Mouse (Mus musculus) megakaryocyte, adult 5-6 weeks (primary cell): ENCODE data around the gene Macf1. TPM values are rescaled to one million over a fixed set of nuclear protein-coding genes. Genes with fewer than 3 reads are reported as not detected.
"Not testable (repeated sequence)": the region's sequence is repeated elsewhere in the genome, so short reads cannot be mapped to it uniquely, and the experiment has no call there.

Experiments used
- ATAC-seq: 2 replicates; pipeline ENCODE4 v1.8.0; 2016; ENCODE audit warnings: mild to moderate bottlenecking, inconsistent platforms; ENCODE audit not compliant: poor library complexity, severe bottlenecking
- total RNA-seq, 2 experiments: library from RNA; stranded (forward) in 1 of 2; stranded (reverse) in 1 of 2; fragments of 153-499, 151-499 nt in 1 of 2; fragments of 221-1000, 200-1000 nt in 1 of 2; gene quantifications; 2 replicates each; pipeline versions ENCODE4 v1.2.3 to v1.2.4; 2015 to 2017

Macf1 gene
- total RNA-seq, 2 experiments from 2014 or later, result 137 to 192 TPM

- no peak for ATAC-seq
These were observed 6.9 kb downstream of the Macf1 start for GRCm38 (mm10) chr4:123677060-123677804.

DNA sequence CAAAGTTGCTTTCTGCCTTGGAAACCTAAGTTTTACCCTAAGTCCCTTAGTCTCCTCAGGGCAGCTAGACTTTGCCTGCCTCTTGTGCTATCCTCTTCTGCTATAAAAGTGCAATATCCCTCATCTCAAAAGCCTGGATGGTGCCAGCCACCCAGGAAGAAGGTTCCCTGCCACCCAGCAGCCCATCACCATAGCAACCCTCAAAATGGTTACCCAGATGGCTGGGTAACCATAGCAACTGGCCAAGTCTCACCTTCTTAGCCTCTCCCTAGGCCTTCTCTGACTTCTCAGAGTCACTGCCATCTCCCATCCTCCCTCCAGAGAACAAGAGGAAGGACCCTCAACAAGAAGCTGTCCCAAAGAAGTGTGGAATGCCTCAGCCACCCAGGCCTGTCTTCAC lies 13.6 kb downstream of the Macf1 start:
- ATAC-seq, result no peak

GRCm38 (mm10) chr4:123669696-123670095 lies 14.5 kb downstream of the Macf1 start:
- no peak for ATAC-seq

- peak; percentile 40; the same call in 1 of the 2 replicates for ATAC-seq
These were observed 16.8 kb downstream of the Macf1 start for GRCm38 (mm10) chr4:123667260-123667867.

DNA sequence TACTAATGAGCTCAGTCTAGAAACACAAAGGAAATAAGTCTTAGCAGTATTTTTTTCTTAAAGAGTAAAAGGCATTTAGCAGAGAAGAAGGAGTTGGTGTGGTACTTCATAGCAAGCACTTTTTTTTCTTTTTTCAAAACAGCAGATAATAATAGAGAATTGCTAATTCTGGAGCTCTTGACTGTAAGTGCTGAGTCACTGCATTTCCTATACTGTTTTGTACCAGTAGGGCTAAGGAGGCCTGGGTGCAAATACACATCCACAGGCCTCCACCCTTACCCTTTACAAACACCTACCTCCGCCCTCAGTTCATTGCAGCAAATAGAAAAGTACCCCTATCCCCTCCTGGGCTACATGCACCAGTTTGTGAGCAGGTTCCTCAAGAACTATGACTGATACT lies 17.6 kb downstream of the Macf1 start:
- no peak for ATAC-seq

DNA sequence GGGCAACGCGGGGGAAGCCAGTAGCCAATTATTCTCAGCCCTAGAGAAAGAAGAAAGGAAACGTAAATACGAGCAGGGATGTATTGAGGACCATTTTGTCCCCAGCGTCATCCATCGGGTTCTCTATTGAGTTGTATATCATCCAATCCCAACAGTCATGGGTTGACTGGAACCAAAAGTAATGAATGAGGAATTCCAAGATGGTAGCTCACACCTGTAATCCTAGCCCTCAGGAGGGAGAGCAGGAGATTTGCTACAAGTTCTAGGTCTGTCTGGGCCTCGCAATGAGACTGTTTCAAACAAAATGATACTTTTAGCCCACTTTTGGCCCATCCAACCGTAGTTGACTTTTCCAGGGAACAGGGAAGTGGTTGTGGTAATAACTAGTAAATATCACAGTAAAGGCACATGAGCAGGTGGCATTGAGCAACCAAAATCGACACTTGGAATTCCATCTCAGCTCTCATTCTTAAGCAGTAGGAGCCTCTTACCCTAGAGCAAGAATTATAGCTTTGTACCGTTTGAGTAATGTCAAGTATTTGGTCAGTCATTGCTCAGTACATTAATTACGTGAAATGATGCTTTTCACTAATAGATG lies 18.4 kb downstream of the Macf1 start:
- ATAC-seq, result no peak

- ATAC-seq, result peak; percentile 10; the same call in 1 of the 2 replicates
These were observed 19.1 kb downstream of the Macf1 start for GRCm38 (mm10) chr4:123664951-123665661.

- ATAC-seq, result peak; percentile 52
These were observed 19.9 kb downstream of the Macf1 start for GRCm38 (mm10) chr4:123664021-123664950.

DNA sequence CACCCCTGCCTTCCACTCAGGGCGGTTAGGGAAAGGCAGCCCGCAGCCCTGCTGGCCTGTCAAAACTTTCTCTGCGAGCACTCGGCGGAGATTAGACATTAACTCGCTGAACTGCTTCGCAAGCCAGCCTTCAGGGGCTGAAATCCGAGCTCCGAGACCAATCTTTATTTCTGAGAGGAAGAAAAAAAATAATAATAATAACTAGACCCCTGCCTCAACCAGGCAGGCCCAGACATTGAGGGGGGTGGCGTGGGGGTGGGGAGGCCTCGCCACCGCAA lies 20.5 kb downstream of the Macf1 start:
- no peak for ATAC-seq

DNA sequence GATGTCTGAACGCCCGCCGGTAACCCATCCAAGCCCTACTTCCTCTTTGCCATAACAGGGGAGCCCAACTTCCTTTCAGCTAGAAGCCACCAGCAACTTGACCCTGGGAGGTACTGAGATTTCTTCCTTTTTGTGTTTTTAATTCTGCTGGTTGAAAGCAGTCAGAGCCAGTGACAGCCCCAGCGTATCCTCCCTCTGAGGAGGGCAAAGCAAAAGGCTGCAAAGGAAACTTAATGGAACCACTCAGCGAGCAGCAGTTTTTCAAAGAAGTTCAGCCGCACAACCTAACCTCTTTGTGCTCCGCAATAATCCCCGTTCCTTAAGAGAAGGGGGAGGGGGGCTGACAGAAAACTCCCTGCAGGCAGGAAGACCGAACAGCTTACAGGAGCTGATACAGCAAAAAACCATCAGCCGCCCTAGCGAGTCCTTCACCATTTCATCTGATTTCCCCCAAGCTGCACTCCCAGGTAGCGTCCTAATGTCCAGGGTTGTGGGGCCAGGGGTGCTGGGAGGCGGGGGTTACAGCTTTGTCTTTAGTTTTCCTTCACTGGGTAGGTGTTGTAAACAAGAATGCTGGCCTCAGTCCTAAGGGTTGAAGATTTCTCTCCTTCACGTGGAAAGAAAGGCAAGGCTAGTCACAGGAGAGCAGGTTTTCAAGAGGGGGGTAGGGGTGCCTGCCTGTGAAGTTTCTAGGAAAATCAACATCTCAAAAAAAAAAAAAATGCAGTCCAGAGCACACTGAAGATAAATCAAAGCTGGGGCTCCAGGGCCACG lies 21.1 kb downstream of the Macf1 start:
- peak; percentile 59 for ATAC-seq

- ATAC-seq, result no peak
These were observed 26.0 kb downstream of the Macf1 start for GRCm38 (mm10) chr4:123658175-123658574.

GRCm38 (mm10) chr4:123655245-123655644 lies 28.9 kb downstream of the Macf1 start:
- no peak for ATAC-seq

GRCm38 (mm10) chr4:123654566-123654965 lies 29.6 kb downstream of the Macf1 start:
- ATAC-seq, result no peak

- not testable (repeated sequence) for ATAC-seq
These were observed 30.7 kb downstream of the Macf1 start for GRCm38 (mm10) chr4:123653446-123653845.

DNA sequence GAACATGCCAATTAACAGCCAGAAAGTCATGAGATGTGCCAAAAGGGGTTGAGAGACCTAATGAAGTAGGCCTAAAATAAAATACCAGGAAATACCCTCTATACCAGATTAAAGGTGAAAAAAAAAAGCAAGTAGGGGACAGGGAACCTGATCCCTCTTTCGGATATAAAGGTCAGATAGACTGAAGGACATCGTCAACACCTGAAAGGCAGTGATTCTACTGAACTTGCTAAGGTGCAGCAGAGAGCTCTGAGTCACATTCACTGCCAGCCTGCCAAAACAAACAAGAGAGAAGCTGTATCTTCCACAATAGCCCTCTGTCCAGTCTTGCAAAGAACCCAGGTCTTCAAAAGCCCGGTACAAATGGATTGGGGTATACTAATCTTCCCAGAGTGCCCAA lies 32.0 kb downstream of the Macf1 start:
- no peak for ATAC-seq

DNA sequence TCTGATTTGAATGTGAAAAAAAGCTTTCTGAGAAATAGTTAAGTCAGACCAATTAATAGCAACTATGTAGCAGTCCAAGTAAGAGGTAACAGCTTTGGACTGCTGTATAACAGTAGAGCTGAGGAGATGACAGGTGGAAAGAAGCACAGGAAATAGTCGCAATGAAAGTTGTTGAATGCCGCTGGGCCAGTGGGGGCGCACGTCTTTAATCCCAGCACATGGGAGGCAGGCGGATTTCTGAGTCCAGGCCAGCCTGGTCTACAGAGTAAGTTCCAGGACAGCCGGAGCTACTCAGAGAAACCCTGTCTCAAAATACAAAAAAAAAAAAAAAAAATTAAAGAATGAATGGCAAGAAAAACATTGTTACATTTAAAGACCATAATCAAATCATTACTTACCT lies 35.0 kb downstream of the Macf1 start:
- no peak for ATAC-seq

- no peak for ATAC-seq
These were observed 36.5 kb downstream of the Macf1 start for GRCm38 (mm10) chr4:123647668-123648067.

- ATAC-seq, result no peak
These were observed 37.1 kb downstream of the Macf1 start for GRCm38 (mm10) chr4:123647109-123647508.

DNA sequence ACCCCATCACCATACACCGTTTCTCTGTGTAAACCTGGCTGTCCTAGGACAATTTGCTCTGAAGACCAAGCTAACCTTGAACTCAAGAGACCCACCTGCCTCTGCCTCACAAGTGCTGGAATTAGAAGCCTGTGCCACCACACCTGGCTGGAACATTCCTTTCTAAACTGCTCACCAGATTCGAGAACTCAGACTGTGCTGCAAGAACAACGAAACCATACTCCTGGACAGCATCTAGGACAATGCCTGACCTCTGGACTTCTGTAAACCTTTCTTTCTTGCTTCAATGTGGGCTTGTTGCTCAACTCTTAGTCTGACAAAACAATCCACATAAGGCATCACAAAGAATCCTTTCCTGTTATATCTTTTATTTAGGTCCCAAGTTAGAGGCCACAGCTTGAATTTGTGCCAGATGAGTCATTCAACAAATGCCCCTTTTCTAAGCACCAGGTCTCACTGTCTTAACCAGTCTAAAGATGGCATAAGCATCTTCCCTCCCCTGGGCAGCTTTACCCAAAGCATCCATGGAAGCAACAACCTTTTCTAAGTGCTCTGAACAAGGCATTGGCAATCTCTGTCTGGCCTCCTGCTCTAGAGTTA lies 38.8 kb downstream of the Macf1 start:
- no peak for ATAC-seq
